Mouse (Mus musculus) MEL (cell line): ENCODE measurements around the gene Usp38.

ENCODE experiments used
- CTCF ChIP-seq, 3 experiments: IDR thresholded peaks in 2 of 3; conservative IDR thresholded peaks in 1 of 3; 2 replicates each; pipeline ENCODE4 v1.5.1; 2011 to 2012; ENCODE audit warnings: low read length in 3 of 3, low read depth in 2 of 3, mild to moderate bottlenecking in 2 of 3, improper control_type of control experiment in 1 of 3, inconsistent platforms in 1 of 3, mixed read lengths in 1 of 3, moderate library complexity in 1 of 3; ENCODE audit not compliant: control insufficient read depth in 1 of 3, insufficient read depth in 1 of 3, poor library complexity in 1 of 3, severe bottlenecking in 1 of 3
- POLR2A ChIP-seq, 2 experiments: IDR thresholded peaks; 2 replicates each; pipeline ENCODE4 v1.6.1; 2011 to 2012; ENCODE audit warnings: low read length in 2 of 2, mild to moderate bottlenecking in 2 of 2, control low read depth in 1 of 2, improper control_type of control experiment in 1 of 2, low read depth in 1 of 2, moderate library complexity in 1 of 2; ENCODE audit not compliant: control insufficient read depth in 1 of 2, insufficient read depth in 1 of 2, poor library complexity in 1 of 2

DNA sequence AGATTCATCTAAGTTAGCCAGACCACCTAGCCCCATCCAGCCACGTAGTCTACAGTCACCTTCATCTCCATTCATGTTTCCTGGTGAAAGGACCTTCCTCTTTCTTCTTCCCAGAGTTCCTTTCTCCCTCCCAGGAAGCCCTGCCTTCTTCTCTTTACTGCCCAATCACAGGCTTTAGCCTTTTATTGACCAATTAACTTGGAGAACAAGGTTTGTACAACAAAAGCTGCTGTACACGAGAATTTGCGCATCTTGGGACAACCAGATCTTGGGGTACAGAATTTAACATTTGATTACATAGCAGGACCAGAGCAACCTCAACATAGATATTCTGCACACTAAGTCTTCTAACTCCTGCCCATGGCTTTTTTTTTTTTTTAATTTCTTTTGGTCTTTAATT lies 73.1 kb downstream of the Usp38 start:
- TF ChIP-seq CTCF (IDR thresholded peaks at IDR 0.05 in 2 of 3, conservative IDR thresholded peaks at IDR 0.05 in 1 of 3; ENCODE audit: control insufficient read depth in 1 of 3, insufficient read depth in 1 of 3, low read depth in 2 of 3, low read length in 3 of 3, poor library complexity in 1 of 3, severe bottlenecking in 1 of 3) (no peak), POLR2A (IDR thresholded peaks at IDR 0.05; ENCODE audit: control insufficient read depth in 1 of 2, insufficient read depth in 1 of 2, low read depth in 1 of 2, low read length in 2 of 2, poor library complexity in 1 of 2) (no peak)
